Mouse (Mus musculus) erythroid progenitor cell, adult 5-6 weeks (primary cell): ENCODE results near the gene Olfr328. TPM values are rescaled to one million over a fixed set of nuclear protein-coding genes. Genes with fewer than 3 reads are reported as not detected.
"Not testable (repeated sequence)": the region's sequence is repeated elsewhere in the genome, so short reads cannot be mapped to it uniquely, and the experiment has no call there.

Experiments
- ATAC-seq: replicated peaks from 2 replicates; pipeline ENCODE4 v1.8.0; 2016; ENCODE audit warnings: moderate number of reproducible peaks, mild to moderate bottlenecking, moderate TSS enrichment, inconsistent platforms; ENCODE audit not compliant: poor library complexity, low FRiP score, severe bottlenecking
- total RNA-seq, 2 experiments: library from RNA; stranded (forward) in 1 of 2; stranded (reverse) in 1 of 2; fragments of 150-400 nt in 1 of 2; fragments of 186-747, 209-891 nt in 1 of 2; gene quantifications; 2 replicates each; pipeline versions ENCODE4 v1.2.3 to v1.2.4; 2015 to 2017; ENCODE audit warnings: low replicate concordance in 2 of 2

Olfr328 gene
- total RNA-seq (2015; ENCODE audit: low replicate concordance) (not detected in 2 replicates), total RNA-seq (2017; ENCODE audit: low replicate concordance) (not detected in 2 replicates)

DNA sequence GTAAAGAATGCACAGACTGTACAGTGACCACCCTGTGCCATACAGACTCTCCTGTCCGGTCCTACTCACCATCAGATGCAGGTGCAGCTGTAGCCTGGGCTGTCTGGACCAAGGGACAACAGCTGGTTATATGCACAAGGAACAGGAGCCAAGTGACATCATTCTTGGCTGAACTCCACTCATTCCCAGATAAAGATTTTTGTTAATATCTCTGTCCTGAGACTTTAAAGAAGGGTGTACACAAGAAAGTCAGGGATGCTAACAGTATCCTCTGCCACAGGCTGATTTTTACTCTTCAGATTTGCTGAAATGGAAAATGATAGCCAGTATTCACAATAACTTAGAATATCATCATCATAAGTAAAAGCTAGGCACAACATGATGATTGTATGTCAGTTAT is at the start of gene Olfr328:
TSS of gene Olfr328 (minus strand) at position 101 of the 400 bp plus-strand sequence.
- no peak for ATAC-seq

DNA sequence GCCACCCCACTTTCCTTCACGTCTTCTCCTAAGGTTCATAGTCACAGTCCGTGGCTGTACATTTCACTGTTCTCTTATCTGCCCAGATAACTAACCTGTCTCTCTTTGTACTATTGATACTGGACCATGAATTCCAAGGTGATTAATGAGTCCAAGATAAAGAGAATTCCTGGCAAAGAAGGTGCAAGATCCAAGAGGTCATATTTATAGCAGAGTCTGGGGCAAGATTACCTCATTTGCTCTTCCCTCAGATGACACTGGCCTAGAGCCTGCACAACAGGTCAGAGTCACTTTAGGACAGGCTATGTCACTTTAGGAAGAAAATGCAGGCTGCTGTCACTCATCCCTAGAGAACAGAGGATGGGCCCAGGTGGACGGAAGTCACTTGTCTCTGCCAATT is 49.8 kb upstream of the Olfr328 start:
- no peak for ATAC-seq

DNA sequence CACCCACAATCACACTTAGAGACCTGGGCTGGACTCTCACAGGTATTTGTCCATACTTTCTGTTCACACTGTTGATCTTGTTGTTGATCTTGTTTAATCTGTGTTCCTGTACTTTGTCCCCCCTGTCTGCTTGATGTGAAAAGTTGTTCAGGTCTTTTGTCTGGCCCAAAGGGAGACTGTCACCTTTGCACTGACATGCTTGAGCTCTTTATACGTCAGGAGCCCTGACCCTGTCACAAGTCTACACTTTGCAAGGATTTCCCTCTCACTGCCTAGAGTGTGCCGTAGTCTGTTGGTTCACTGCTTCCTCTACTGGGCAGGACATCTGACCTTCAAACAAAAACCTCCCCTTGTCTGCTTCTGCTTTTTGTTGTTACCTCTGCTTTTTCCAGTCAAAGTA is 49.3 kb upstream of the Olfr328 start:
- ATAC-seq = no peak

GRCm38 (mm10) chr11:58602800-58603560 is 47.5 kb upstream of the Olfr328 start:
- ATAC-seq = no peak

DNA sequence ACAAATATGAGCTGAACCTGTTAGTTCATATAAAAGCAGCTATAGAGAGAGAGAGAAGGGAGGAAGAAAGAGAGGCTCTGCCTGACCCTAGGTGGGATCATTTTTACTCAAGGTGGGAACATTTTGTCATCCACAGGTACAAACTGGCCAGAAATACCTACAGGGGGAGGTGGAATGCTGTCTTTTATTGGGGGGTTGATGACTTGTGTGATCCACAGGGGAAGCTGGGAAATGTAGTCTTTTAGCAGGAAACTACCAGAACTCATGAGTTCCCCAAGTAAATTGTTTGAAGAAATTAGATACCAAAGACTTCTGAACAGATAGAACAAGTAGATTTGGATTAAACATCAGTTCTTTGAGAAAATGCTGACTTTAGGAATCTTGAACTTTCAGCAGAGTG is 46.6 kb upstream of the Olfr328 start:
- no peak for ATAC-seq

- ATAC-seq = no peak
Measured at GRCm38 (mm10) chr11:58597837-58598236, 42.4 kb upstream of the Olfr328 start.

- ATAC-seq = no peak
Measured at GRCm38 (mm10) chr11:58594814-58595213, 39.4 kb upstream of the Olfr328 start, which contains the start of gene Olfr324. Olfr324 (plus strand) TSS chr11:58595114.

GRCm38 (mm10) chr11:58588620-58589250 is 33.3 kb upstream of the Olfr328 start:
- ATAC-seq = no peak

- ATAC-seq = peak; percentile 97
Measured at GRCm38 (mm10) chr11:58587898-58588348, 32.5 kb upstream of the Olfr328 start.

DNA sequence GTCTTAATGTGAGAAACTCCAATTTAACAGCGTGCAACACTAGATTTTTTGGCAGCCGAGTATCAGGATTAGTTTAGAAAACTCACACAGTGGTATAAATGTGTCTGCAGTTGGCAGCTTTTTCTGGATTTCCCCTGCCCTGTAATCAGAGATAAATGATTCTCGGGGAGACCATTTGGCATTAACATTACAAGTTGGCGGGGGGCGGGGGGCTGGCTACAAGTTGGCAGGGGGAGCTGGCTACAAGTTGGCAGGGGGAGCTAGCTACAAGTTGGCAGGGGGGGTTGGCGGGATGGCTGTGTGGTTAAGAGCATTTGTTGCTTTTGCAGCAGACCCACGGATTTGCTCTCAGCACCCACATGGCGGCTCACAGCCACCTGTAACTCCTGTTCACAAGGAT is 23.2 kb upstream of the Olfr328 start:
- ATAC-seq = no peak

GRCm38 (mm10) chr11:58577430-58577829 is 22.0 kb upstream of the Olfr328 start, which contains the start of gene Olfr325:
Olfr325 (plus strand) TSS chr11:58577730.
- ATAC-seq = no peak

DNA sequence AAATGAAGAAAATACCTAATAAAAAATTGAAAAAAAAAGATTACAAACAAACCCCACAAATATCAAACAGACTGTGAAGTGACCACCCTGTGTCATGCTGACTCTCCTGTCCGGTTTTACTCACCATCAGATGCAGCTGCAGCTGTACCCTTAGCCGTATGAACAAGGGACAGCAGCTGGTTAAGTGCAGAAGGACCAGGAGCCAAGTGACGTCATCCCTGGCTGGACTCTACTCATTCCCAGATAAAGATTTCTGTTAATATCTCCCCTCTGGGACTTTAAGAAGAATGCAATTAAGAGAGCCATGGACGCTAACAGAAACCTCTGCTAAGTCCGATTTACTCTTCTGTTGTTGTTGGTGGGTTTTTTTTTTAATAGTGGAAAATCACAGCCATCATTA is 15.0 kb upstream of the Olfr328 start, which contains the start of gene Olfr224:
TSS of gene Olfr224 (minus strand) at position 149 of the 400 bp plus-strand sequence.
- ATAC-seq = no peak

- ATAC-seq = no peak
Measured at GRCm38 (mm10) chr11:58546322-58546721, 9.1 kb downstream of the Olfr328 start, which contains the start of gene Olfr329-ps. Olfr329-ps (minus strand) TSS chr11:58546422.

GRCm38 (mm10) chr11:58534736-58535135 is 20.7 kb downstream of the Olfr328 start, which contains the start of gene Olfr330:
Olfr330 (minus strand) TSS chr11:58534836.
- not testable (repeated sequence) for ATAC-seq

- not testable (repeated sequence) for ATAC-seq
Measured at GRCm38 (mm10) chr11:58519756-58520155, 35.7 kb downstream of the Olfr328 start.

DNA sequence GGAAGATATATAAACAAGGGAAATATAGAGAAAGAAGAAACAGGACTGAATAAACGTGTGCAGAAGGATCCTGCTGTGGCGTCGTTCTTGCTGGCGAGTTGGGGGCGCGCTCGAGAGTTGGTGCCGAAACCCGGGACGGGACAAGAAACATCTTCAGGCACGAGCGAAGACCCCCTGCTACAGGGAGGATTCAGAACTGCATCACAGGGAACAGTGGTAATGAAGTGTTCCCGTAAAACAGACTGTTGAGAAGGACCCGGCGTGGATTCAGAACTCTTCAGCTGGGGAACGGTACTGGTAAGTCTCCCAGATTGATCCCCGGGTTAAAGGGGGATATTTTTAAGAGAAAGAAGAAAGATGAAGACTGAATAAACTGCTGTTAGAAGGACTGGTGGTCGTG is 36.5 kb downstream of the Olfr328 start:
- ATAC-seq = not testable (repeated sequence)

GRCm38 (mm10) chr11:58509058-58509457 is 46.4 kb downstream of the Olfr328 start:
- ATAC-seq = peak; percentile 68; the same call in 1 of the 2 replicates

GRCm38 (mm10) chr11:58502472-58502871 is 53.0 kb downstream of the Olfr328 start, which contains the start of gene Olfr331:
Olfr331 (minus strand) TSS chr11:58502572.
- not testable (repeated sequence) for ATAC-seq
